Mouse (Mus musculus): ENCODE data around the gene Gchfr. TPM values are rescaled to one million over a fixed set of nuclear protein-coding genes. Genes with fewer than 3 reads are reported as not detected.

Gchfr gene
- total and polyA plus RNA-seq, 2 experiments from 2014 or later = 9.8 to 16.8 TPM

GRCm38 (mm10) chr2:119172446-119172845 is 4.9 kb downstream of the Gchfr start:
- no peak overlapping the region for H3K4me2 ChIP-seq (ENCODE audit: low read depth, low read length)
- WGBS = 64% methylated on average over 7 of the region's 7 CpGs
- H3K4me3 ChIP-seq (ENCODE audit: low read length) = no peak overlapping the region
- no peak for TF ChIP-seq CTCF (IDR thresholded peaks at IDR 0.05; ENCODE audit: low read depth)
- no peaks in the 10 kb centered on the region for H3K36me3 ChIP-seq (ENCODE audit: insufficient read depth, low read length)
- no peak overlapping the region for H3K27ac ChIP-seq
- no peaks in the 10 kb centered on the region for H3K27me3 ChIP-seq (ENCODE audit: insufficient read depth, low read length)
- no peak overlapping the region for H3K9ac ChIP-seq (replicated peaks; ENCODE audit: low read length)
- ATAC-seq (no peak), DNase-seq (ENCODE audit: low spot score) (no peak)
- H3K4me1 ChIP-seq (ENCODE audit: insufficient read depth, low read length) = peaks cover 8% of the 10 kb centered on the region; the same call in 1 of the 2 replicates
- H3K9me3 ChIP-seq (ENCODE audit: low read length) = no peaks in the 10 kb centered on the region

GRCm38 (mm10) chr2:119172862-119173576 is 5.4 kb downstream of the Gchfr start:
- Histone ChIP-seq H3K9ac (replicated peaks; ENCODE audit: low read length) (no peak overlapping the region), H3K4me3 (ENCODE audit: low read length) (no peak overlapping the region), H3K36me3 (ENCODE audit: insufficient read depth, low read length) (peaks cover 5% of the 10 kb centered on the region; the same call in 1 of the 2 replicates), H3K27ac (no peak overlapping the region), H3K4me1 (ENCODE audit: insufficient read depth, low read length) (peaks cover 8% of the 10 kb centered on the region; the same call in 1 of the 2 replicates), H3K9me3 (ENCODE audit: low read length) (no peaks in the 10 kb centered on the region), H3K4me2 (ENCODE audit: low read depth, low read length) (no peak overlapping the region), H3K27me3 (ENCODE audit: insufficient read depth, low read length) (no peaks in the 10 kb centered on the region)
- DNase-seq (ENCODE audit: low spot score) (peak; percentile 73), ATAC-seq (peak; percentile 28; the same call in 1 of the 2 replicates)
- WGBS = 26% methylated on average over 13 of the region's 13 CpGs
- TF ChIP-seq CTCF (IDR thresholded peaks at IDR 0.05; ENCODE audit: low read depth) = no peak

- no peak for TF ChIP-seq CTCF (IDR thresholded peaks at IDR 0.05; ENCODE audit: low read depth)
- Histone ChIP-seq H3K4me1 (ENCODE audit: insufficient read depth, low read length) (peaks cover 8% of the 10 kb centered on the region; the same call in 1 of the 2 replicates), H3K9ac (replicated peaks; ENCODE audit: low read length) (no peak within 1 kb of the TSS), H3K4me3 (ENCODE audit: low read length) (no peak within 1 kb of the TSS), H3K4me2 (ENCODE audit: low read depth, low read length) (no peak within 1 kb of the TSS), H3K27me3 (ENCODE audit: insufficient read depth, low read length) (no peaks in the 10 kb centered on the region), H3K9me3 (ENCODE audit: low read length) (no peaks in the 10 kb centered on the region), H3K36me3 (ENCODE audit: insufficient read depth, low read length) (peaks cover 13% of the 10 kb centered on the region; the same call in 1 of the 2 replicates), H3K27ac (no peak within 1 kb of the TSS)
- peak; percentile 16 for DNase-seq (ENCODE audit: low spot score)
- WGBS = 36% methylated on average over 8 of the region's 8 CpGs
- peak; percentile 33 for ATAC-seq
Measured at GRCm38 (mm10) chr2:119173991-119174651, 6.5 kb downstream of the Gchfr start, which contains the start of gene Gm14137. Gm14137 (plus strand) TSS chr2:119174509.

- no peak overlapping the region for H3K27ac ChIP-seq
- no peak overlapping the region for H3K9ac ChIP-seq (replicated peaks; ENCODE audit: low read length)
- ATAC-seq (no peak), DNase-seq (ENCODE audit: low spot score) (no peak)
- H3K27me3 ChIP-seq (ENCODE audit: insufficient read depth, low read length) = no peaks in the 10 kb centered on the region
- TF ChIP-seq CTCF (IDR thresholded peaks at IDR 0.05; ENCODE audit: low read depth) = no peak
- H3K36me3 ChIP-seq (ENCODE audit: insufficient read depth, low read length) = peaks cover 21% of the 10 kb centered on the region
- peaks cover 8% of the 10 kb centered on the region; the same call in 1 of the 2 replicates for H3K4me1 ChIP-seq (ENCODE audit: insufficient read depth, low read length)
- H3K4me3 ChIP-seq (ENCODE audit: low read length) = no peak overlapping the region
- H3K9me3 ChIP-seq (ENCODE audit: low read length) = no peaks in the 10 kb centered on the region
- H3K4me2 ChIP-seq (ENCODE audit: low read depth, low read length) = no peak overlapping the region
- WGBS = 56% methylated on average over 14 of the region's 14 CpGs
Measured at GRCm38 (mm10) chr2:119174866-119175265, 7.3 kb downstream of the Gchfr start.

- H3K9me3 ChIP-seq (ENCODE audit: low read length) = no peaks in the 10 kb centered on the region
- no peak overlapping the region for H3K4me3 ChIP-seq (ENCODE audit: low read length)
- H3K4me1 ChIP-seq (ENCODE audit: insufficient read depth, low read length) = peaks cover 8% of the 10 kb centered on the region; the same call in 1 of the 2 replicates
- no peak for DNase-seq (ENCODE audit: low spot score)
- peaks cover 27% of the 10 kb centered on the region for H3K36me3 ChIP-seq (ENCODE audit: insufficient read depth, low read length)
- TF ChIP-seq CTCF (IDR thresholded peaks at IDR 0.05; ENCODE audit: low read depth) = no peak
- ATAC-seq = no peak
- WGBS = 73% methylated on average over 6 of the region's 6 CpGs
- H3K4me2 ChIP-seq (ENCODE audit: low read depth, low read length) = no peak overlapping the region
- H3K27ac ChIP-seq = no peak overlapping the region
- no peaks in the 10 kb centered on the region for H3K27me3 ChIP-seq (ENCODE audit: insufficient read depth, low read length)
- no peak overlapping the region for H3K9ac ChIP-seq (replicated peaks; ENCODE audit: low read length)
Measured at GRCm38 (mm10) chr2:119175614-119176013, 8.0 kb downstream of the Gchfr start.

GRCm38 (mm10) chr2:119176761-119177160 is 9.2 kb downstream of the Gchfr start:
- TF ChIP-seq CTCF (IDR thresholded peaks at IDR 0.05; ENCODE audit: low read depth) = peak; percentile 22
- ATAC-seq (no peak), DNase-seq (ENCODE audit: low spot score) (no peak)
- H3K9ac ChIP-seq (replicated peaks; ENCODE audit: low read length) = no peak overlapping the region
- no peak overlapping the region for H3K27ac ChIP-seq
- H3K9me3 ChIP-seq (ENCODE audit: low read length) = no peaks in the 10 kb centered on the region
- no peaks in the 10 kb centered on the region for H3K27me3 ChIP-seq (ENCODE audit: insufficient read depth, low read length)
- peaks cover 29% of the 10 kb centered on the region for H3K36me3 ChIP-seq (ENCODE audit: insufficient read depth, low read length)
- 56% methylated on average over 3 of the region's 3 CpGs for WGBS
- H3K4me2 ChIP-seq (ENCODE audit: low read depth, low read length) = no peak overlapping the region
- H3K4me3 ChIP-seq (ENCODE audit: low read length) = no peak overlapping the region
- H3K4me1 ChIP-seq (ENCODE audit: insufficient read depth, low read length) = peaks cover 8% of the 10 kb centered on the region; the same call in 1 of the 2 replicates

All from hindbrain, postnatal 0 days (tissue).